Comparison of ENCODE assay signal across 8 mouse cellular contexts in genomic region chr11:98545711-98546231, GRCm38 (mm10). TPM values are rescaled to one million over a fixed set of nuclear protein-coding genes. Genes with fewer than 3 reads are reported as not detected.
DNase-seq lines count a peak whose midpoint lies in the region; ATAC-seq and TF ChIP-seq lines count a peak whose summit lies in the region.

Ikzf3 (minus strand) TSS chr11:98546031.

- no peak within 1 kb of the TSS for H3K27ac ChIP-seq in gastrocnemius, adult 2 months
- no peak within 1 kb of the TSS for H3K27ac ChIP-seq in brown adipose tissue, adult 24 weeks (replicated peaks; ENCODE audit: low read depth, low read length)
- no peak within 1 kb of the TSS for H3K27ac ChIP-seq in lung, embryonic 16.5 days (ENCODE audit: low read length)

- H3K4me1 ChIP-seq in brown adipose tissue, adult 24 weeks (ENCODE audit: control insufficient read depth, insufficient read depth, insufficient read length, low read length), result no peaks in the 10 kb centered on the region; the same call in 1 of the 2 replicates
- peaks cover 6% of the 10 kb centered on the region for H3K4me1 ChIP-seq in lung, embryonic 16.5 days (replicated peaks; ENCODE audit: control insufficient read depth, insufficient read depth, low read length)

- no peaks in the 10 kb centered on the region; the same call in 1 of the 2 replicates for H3K9me3 ChIP-seq in lung, embryonic 16.5 days (ENCODE audit: control insufficient read depth, low read length)

- ATAC-seq in lung, embryonic 16.5 days (ENCODE audit: low read depth), result peak; percentile 28; the same call in 1 of the 2 replicates

- H3K36me3 ChIP-seq in lung, embryonic 16.5 days (ENCODE audit: control insufficient read depth, insufficient read depth, low read length), result no peaks in the 10 kb centered on the region

- peak within 1 kb of the TSS; percentile 51; the same call in 1 of the 2 replicates for H3K9ac ChIP-seq in lung, embryonic 16.5 days (ENCODE audit: low read length)

- H3K27me3 ChIP-seq in lung, embryonic 16.5 days (ENCODE audit: control insufficient read depth, insufficient read depth, low read depth, low read length), result peaks cover 56% of the 10 kb centered on the region

- peak; percentile 39 for DNase-seq in gastrocnemius, adult 2 months
- no peak for DNase-seq in gastrocnemius, adult 18-20 months (ENCODE audit: low spot score)
- peak; percentile 25 to 36 for DNase-seq in heart, adult 18-20 months
- peak; percentile 34 for DNase-seq in kidney, adult 18-20 months
- DNase-seq in ovary, postnatal 14 days (ENCODE audit: low spot score), result peak; percentile 17
- peak; percentile 78 to 79 for DNase-seq in thymus, postnatal 10 days (ENCODE audit: low spot score in 2 of 2)

- H3K4me3 ChIP-seq in gastrocnemius, adult 2 months, result peak within 1 kb of the TSS; percentile 64
- H3K4me3 ChIP-seq in brown adipose tissue, adult 24 weeks (ENCODE audit: insufficient read depth, low read depth, low read length), result peak within 1 kb of the TSS; percentile 19
- H3K4me3 ChIP-seq in lung, embryonic 16.5 days (ENCODE audit: low read length), result peak within 1 kb of the TSS; percentile 52

- TF ChIP-seq CTCF in gastrocnemius, adult 2 months (IDR thresholded peaks at IDR 0.05), result no peak

- H3K4me2 ChIP-seq in lung, embryonic 16.5 days (ENCODE audit: low read depth, low read length), result peak within 1 kb of the TSS; percentile 86

- WGBS in lung, embryonic 16.5 days, result under 1% methylated on average over 57 of the region's 58 CpGs

- intact Hi-C loops in gastrocnemius, adult 2 months (cut with DNase I), result no loop called here

RNA-seq across cellular contexts. Expression of gene Ikzf3, which starts in this region (rescaled TPM):
- total RNA-seq in gastrocnemius, adult 2 months (2021), result under 1 TPM in 1 of 2 experiments, not detected in 1; 0.22 TPM
- under 1 TPM in 1 of 2 experiments, not detected in 1; 0.14 TPM for total RNA-seq in gastrocnemius, adult 18-20 months (2021)
- not detected in 2 replicates for polyA plus RNA-seq in brown adipose tissue, adult 24 weeks (2012; ENCODE audit: insufficient read depth, insufficient read length, missing spikeins)
- total RNA-seq in heart, adult 18-20 months (2021), result 1 to 10 TPM in 1 of 2 experiments, under 1 TPM in 1; 0.89 to 5.0 TPM
- 0.33 and 1.1 TPM in 2 replicates for polyA plus RNA-seq in lung, embryonic 16.5 days (2015; fragmentation: Nextera tagmentation; extraction: Ambion mirVana)

Comparison
In these comparisons a context has a peak if more than half of its experiments do, and no peak if none do; other contexts are left out.
1. Peak in DNase-seq and H3K4me3 ChIP-seq in gastrocnemius, adult 2 months; RNA of the gene not detected or under 1 TPM.